Mouse (Mus musculus) E14TG2a.4 (cell line): Measurements from ENCODE around the gene Tifa.
A peak's percentile ranks its signal among the peaks of the same experiment; 100 is the strongest.

Source experiments
- H3K27me3 ChIP-seq: 2 replicates; pipeline ENCODE4 v1.6.1; 2014; ENCODE audit warnings: low read length, control low read depth; ENCODE audit not compliant: insufficient read depth
- H3K36me3 ChIP-seq: 2 replicates; pipeline ENCODE4 v1.6.1; 2014; ENCODE audit warnings: low read length, control low read depth; ENCODE audit not compliant: insufficient read depth
- H3K4me1 ChIP-seq: replicated peaks from 2 replicates; pipeline ENCODE4 v1.6.1; 2014; ENCODE audit warnings: low read depth, low read length, control low read depth
- H3K4me3 ChIP-seq: replicated peaks from 2 replicates; pipeline ENCODE4 v1.5.1; 2014; ENCODE audit warnings: mild to moderate bottlenecking, low read length
- H3K9me3 ChIP-seq: 2 replicates; pipeline ENCODE4 v1.6.1; 2014; ENCODE audit warnings: low read length, control low read depth
- CTCF ChIP-seq: conservative IDR thresholded peaks from 2 replicates; pipeline ENCODE4 v1.5.1; 2014; ENCODE audit warnings: low read length
- NANOG ChIP-seq: IDR thresholded peaks from 2 replicates; pipeline ENCODE4 v1.6.1; 2014; ENCODE audit warnings: borderline replicate concordance, low read length, mixed read lengths
- POU5F1 ChIP-seq: IDR thresholded peaks from 2 replicates; pipeline ENCODE4 v1.6.1; 2014; ENCODE audit warnings: low read length, borderline replicate concordance

Gene Tifa

DNA sequence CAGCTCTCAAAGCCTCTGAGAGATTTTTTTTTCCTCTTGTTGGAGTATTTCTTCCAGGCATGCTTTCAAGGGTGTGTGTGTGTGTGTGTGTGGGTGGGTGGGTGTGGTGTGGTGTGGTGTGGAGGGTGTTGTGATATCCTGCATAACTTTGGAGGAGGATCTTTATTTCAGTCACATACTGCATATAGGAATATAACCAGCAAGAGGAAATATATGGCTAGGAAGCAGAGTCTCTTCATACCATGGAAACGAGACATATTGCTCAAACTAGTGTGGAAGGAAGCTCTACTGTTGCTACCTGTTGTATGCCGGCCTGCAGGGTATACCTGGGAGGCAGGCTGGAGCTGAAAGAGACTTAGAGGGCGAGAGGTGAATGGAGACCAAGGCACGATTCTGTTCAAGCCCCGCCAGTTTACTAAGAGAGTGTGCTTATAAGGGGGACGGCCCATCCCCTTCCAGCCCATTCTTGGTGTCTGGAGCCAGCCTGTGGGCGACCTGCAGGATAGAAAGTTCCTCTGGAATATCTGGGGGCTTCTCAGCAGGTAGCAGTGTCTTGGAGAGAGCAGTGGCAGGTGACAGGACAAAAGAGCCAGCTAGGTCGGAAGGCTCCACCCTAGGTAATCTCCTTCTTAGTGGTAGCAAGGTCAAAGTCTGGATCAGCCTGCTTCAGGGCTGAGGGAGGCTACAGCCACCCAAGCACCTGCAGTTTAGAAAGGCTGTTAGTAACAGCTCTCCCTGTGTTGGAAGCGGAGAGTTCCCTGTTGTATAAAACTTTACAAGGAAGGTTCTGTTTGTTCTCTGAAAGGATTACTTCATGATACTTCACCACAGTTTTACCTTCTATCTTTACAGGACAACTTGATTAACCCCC is 61.4 kb downstream of the Tifa start:
- H3K36me3 ChIP-seq, result no peaks in the 10 kb centered on the region
- no peaks in the 10 kb centered on the region for H3K27me3 ChIP-seq
- TF ChIP-seq CTCF (no peak), POU5F1 (no peak), NANOG (no peak)
- H3K4me3 ChIP-seq, result no peak overlapping the region
- no peaks in the 10 kb centered on the region for H3K4me1 ChIP-seq
- H3K9me3 ChIP-seq, result no peaks in the 10 kb centered on the region

DNA sequence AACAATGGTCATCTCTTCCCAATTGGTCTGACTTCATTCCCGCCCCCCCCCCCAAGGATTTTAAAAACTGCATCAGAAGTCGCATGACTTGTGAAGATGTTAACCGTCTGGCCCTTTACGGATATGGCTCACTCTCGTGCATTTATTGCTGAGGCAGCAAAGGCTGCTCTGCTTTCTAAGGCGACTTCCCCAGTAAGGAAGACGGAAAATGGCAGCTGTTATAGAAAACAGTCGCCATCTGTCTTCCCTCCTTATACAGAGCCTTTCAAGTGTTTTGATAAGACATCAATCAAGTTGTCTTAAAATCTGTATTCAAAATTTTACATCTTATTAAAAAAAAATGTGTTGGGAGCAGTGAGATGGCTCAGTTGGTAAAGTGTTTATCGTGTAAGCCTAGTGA is 63.1 kb downstream of the Tifa start:
- Histone ChIP-seq H3K4me3 (no peak overlapping the region), H3K4me1 (no peaks in the 10 kb centered on the region), H3K27me3 (no peaks in the 10 kb centered on the region), H3K9me3 (no peaks in the 10 kb centered on the region), H3K36me3 (no peaks in the 10 kb centered on the region)
- TF ChIP-seq NANOG (no peak), CTCF (no peak), POU5F1 (no peak)

DNA sequence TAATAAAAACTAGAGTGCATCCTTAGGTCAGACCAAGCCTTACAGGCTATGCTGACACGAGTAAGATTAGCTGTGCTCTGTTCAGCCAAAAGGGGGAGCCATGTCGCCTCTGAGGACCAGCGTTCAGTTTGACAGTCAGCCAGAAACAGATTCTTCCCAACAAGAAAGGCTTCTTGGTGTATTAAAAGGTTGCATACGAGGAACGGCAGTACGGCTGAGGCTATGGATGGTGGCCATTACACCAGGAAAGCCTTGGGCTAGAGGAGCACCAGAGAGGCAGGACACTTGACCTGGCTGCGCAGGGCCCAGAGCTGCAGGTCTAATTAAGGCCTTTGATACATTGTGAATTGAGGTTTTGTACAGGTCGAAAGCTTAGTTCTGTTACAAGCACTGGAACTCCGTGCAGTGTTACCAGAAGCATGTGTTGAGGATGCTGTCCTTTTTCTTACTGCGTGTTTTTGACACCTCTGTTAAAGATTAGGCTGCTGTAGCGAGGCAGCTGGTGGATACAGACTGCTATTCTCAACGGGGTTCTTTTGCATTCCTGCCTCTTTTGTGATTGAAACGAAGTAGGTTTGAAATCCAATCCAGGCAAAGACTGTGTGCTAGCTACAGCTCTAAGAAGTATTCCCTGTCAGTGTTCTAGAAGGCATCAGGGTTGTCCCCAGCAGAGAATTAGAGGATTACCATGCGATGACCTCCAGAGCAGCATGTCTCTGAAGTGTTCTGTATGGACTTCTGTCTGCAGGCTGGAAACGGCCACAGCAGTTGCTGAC is 64.0 kb downstream of the Tifa start:
- Histone ChIP-seq H3K36me3 (no peaks in the 10 kb centered on the region), H3K27me3 (peaks cover 4% of the 10 kb centered on the region; the same call in 1 of the 2 replicates), H3K9me3 (no peaks in the 10 kb centered on the region), H3K4me1 (no peaks in the 10 kb centered on the region), H3K4me3 (no peak overlapping the region)
- TF ChIP-seq CTCF (peak; percentile 49), NANOG (no peak)

DNA sequence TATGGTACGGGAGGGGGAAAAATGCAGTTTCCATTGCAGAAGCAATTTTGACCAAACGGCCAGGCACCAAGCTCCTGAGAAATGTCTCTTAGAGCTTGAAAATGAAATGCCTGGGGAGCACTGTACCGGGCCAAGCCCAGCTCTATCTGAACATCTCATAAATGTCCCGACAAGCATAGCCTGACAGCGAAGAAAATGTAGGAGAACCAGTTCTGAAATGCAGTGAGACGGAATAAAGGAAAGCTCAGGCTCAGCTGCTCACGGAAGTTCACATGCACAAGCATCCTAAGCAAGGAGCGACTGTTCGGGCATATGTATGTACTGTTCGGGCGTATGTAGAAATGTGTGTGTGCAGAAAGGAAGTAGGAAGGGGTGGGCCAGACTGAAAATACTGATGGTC is 71.7 kb downstream of the Tifa start:
- Histone ChIP-seq H3K4me3 (no peak overlapping the region), H3K36me3 (no peaks in the 10 kb centered on the region), H3K9me3 (peaks cover 4% of the 10 kb centered on the region), H3K27me3 (peaks cover 4% of the 10 kb centered on the region; the same call in 1 of the 2 replicates), H3K4me1 (no peaks in the 10 kb centered on the region)
- TF ChIP-seq NANOG (no peak), CTCF (no peak), POU5F1 (no peak)

DNA sequence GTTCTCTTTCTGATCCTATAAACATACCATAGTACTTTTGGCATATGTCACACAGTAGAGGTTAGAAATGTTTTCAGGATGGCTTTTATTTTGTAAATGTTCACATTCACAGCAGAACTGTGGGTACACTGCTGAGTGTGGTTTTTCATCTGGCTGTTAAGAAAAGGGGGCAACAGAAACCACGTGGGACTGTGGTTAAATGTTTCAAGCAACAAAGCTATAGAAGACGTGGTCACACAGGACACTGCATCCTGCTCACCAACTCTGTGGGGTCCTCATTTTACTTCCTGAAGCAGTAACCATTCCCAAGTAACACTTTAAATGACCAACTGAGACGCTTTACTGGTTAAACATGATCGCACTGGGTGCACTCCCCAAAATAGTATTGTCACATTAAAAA is 72.9 kb downstream of the Tifa start:
- Histone ChIP-seq H3K27me3 (peaks cover 4% of the 10 kb centered on the region; the same call in 1 of the 2 replicates), H3K4me3 (no peak overlapping the region), H3K36me3 (no peaks in the 10 kb centered on the region), H3K4me1 (no peaks in the 10 kb centered on the region), H3K9me3 (peaks cover 14% of the 10 kb centered on the region)
- TF ChIP-seq POU5F1 (no peak), CTCF (no peak), NANOG (no peak)

DNA sequence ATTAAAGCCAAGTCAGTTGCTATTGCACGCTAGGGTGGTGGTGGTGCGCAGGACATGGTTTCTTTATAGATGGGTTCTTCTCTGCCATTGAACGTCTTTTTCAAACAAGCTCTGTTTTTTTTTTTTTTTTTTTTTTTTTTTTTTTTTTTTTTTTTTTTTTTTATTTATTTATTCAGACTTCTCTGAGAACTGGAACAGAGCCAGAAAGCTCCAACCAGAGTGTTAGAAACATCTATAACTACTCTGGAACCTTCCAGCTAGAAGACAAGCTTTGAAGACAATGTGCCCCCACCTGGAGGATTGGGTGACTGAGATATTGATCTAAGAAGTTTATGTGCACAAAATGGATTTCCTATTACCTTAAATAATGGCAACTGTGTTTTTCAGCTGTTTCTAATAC is 74.0 kb downstream of the Tifa start:
- no peak for TF ChIP-seq POU5F1
- TF ChIP-seq NANOG, result no peak
- no peak for TF ChIP-seq CTCF
- no peak overlapping the region for H3K4me3 ChIP-seq
- no peaks in the 10 kb centered on the region for H3K36me3 ChIP-seq
- no peaks in the 10 kb centered on the region for H3K27me3 ChIP-seq
- no peaks in the 10 kb centered on the region for H3K4me1 ChIP-seq
- peaks cover 16% of the 10 kb centered on the region for H3K9me3 ChIP-seq

DNA sequence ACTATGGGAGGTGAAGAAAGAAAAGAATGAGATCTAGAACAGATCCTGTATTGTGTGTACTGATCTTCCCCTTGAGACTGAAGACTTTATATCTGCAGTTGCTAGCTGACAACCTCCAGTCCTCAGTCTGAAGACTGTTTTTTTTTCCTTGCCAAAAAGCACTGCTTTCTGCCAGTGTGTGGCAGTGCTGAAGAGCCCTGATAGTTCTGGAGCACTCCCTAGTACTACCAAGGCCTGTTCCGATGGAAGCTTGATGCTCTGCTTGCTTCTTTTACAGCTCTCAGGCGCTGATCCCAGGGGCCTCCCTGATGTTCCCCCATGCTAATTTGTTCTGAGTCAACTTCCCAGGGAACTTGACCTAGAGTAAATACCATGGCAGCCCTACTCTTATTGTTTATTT is 74.6 kb downstream of the Tifa start:
- no peaks in the 10 kb centered on the region for H3K27me3 ChIP-seq
- H3K4me3 ChIP-seq, result no peak overlapping the region
- H3K4me1 ChIP-seq, result no peaks in the 10 kb centered on the region
- peaks cover 16% of the 10 kb centered on the region for H3K9me3 ChIP-seq
- H3K36me3 ChIP-seq, result no peaks in the 10 kb centered on the region
- TF ChIP-seq CTCF (no peak), POU5F1 (no peak), NANOG (no peak)

DNA sequence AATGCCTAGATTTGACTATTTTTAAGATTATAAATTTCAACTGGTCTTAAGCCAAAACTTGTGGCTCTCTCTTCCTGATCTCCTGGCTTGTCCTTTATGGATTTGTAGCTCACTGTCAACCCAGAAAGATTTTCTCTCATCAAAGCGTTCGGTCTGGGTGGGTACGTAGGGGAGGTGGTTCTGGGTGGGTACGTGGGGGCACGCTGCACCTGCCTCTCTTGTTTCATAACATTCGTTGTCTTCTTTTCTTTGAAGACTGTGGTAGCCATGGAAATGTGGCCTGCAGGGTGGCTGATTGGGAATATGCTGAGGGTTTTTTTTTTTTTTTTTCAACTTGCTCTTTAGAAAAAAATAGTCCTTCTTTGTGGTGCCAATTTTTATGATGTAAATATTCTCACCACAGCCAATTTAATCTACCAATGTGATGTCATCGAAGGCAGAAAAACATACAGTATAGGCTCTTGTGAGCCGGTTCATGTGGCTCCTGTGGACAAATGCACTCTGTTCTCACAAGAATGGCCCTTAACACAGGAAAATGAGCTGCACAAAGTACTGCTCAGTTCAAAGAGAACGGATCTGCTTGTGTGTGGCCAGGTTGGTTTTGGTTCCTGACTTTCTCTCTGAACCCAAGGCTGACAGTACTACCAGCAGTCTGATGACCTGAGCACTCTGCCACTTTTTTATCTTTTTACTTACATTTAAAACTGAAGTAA is 78.6 kb downstream of the Tifa start:
- TF ChIP-seq NANOG (no peak), CTCF (no peak), POU5F1 (no peak)
- no peak overlapping the region for H3K4me3 ChIP-seq
- H3K36me3 ChIP-seq, result no peaks in the 10 kb centered on the region
- no peaks in the 10 kb centered on the region for H3K27me3 ChIP-seq
- H3K4me1 ChIP-seq, result no peaks in the 10 kb centered on the region
- H3K9me3 ChIP-seq, result peaks cover 16% of the 10 kb centered on the region
